Mouse (Mus musculus): ENCODE results near the gene Lrrc15.
A peak's percentile ranks its signal among the peaks of the same experiment; 100 is the strongest.

Lrrc15 gene

GRCm38 (mm10) chr16:30238791-30239190 lies 44.3 kb downstream of the Lrrc15 start:
- no peak for DNase-seq (ENCODE audit: low read depth, low spot score)

GRCm38 (mm10) chr16:30236091-30236699 lies 46.9 kb downstream of the Lrrc15 start:
- peak; percentile 44 for DNase-seq (ENCODE audit: low read depth, low spot score)

- DNase-seq (ENCODE audit: low read depth, low spot score), result no peak
Measured at GRCm38 (mm10) chr16:30235577-30235976, 47.5 kb downstream of the Lrrc15 start.

GRCm38 (mm10) chr16:30234636-30235546 lies 48.2 kb downstream of the Lrrc15 start:
- DNase-seq (ENCODE audit: low read depth, low spot score), result no peak

GRCm38 (mm10) chr16:30234077-30234476 lies 49.0 kb downstream of the Lrrc15 start:
- DNase-seq (ENCODE audit: low read depth, low spot score), result no peak

GRCm38 (mm10) chr16:30231882-30232604 lies 51.0 kb downstream of the Lrrc15 start:
- DNase-seq (ENCODE audit: low read depth, low spot score), result no peak

GRCm38 (mm10) chr16:30227352-30227751 lies 55.7 kb downstream of the Lrrc15 start:
- no peak for DNase-seq (ENCODE audit: low read depth, low spot score)

- no peak for DNase-seq (ENCODE audit: low read depth, low spot score)
Measured at GRCm38 (mm10) chr16:30221161-30221782, 61.8 kb downstream of the Lrrc15 start.

Data from retina, adult 2 months (tissue).